Mouse (Mus musculus) testis, adult 2 months (tissue): Measurements from ENCODE around the gene Wnk1.

Source experiments
- CTCF ChIP-seq: fragments of 200-500 bp; IDR thresholded peaks from 2 replicates; pipeline ENCODE4 v1.5.1; 2012; ENCODE audit warnings: low read depth, mild to moderate bottlenecking, inconsistent platforms, low read length, moderate library complexity; ENCODE audit not compliant: control insufficient read depth, insufficient read depth, insufficient replicate concordance
- POLR2A ChIP-seq: fragments of 200-500 bp; IDR thresholded peaks from 2 replicates; pipeline ENCODE4 v1.6.1; 2012; ENCODE audit warnings: low read depth, mild to moderate bottlenecking, inconsistent platforms, low read length, moderate library complexity; ENCODE audit not compliant: control insufficient read depth

GRCm38 (mm10) chr6:120019697-120020096, 18.8 kb downstream of the Wnk1 start:
- TF ChIP-seq CTCF (no peak), POLR2A (no peak)
